Mouse (Mus musculus) frontal cortex, adult 2 months (tissue): ENCODE measurements around the gene Smyd1. TPM values are rescaled to one million over a fixed set of nuclear protein-coding genes. Genes with fewer than 3 reads are reported as not detected.

Experiments
- DNase-seq, 2 experiments: peaks; one replicate each; pipeline ENCODE4 v3.0.0; 2022; ENCODE audit warnings: low spot score in 1 of 2; ENCODE audit errors: extremely low spot score in 1 of 2
- polyA plus RNA-seq: library from polyadenylated mRNA; depleted of rRNA; stranded (reverse); fragments of >200 nt; gene quantifications from 2 replicates; pipeline ENCODE4 v1.2.3, GENCODE M21; 2012

Smyd1 gene
- polyA plus RNA-seq, 1 experiment, result 1.3 TPM

DNA sequence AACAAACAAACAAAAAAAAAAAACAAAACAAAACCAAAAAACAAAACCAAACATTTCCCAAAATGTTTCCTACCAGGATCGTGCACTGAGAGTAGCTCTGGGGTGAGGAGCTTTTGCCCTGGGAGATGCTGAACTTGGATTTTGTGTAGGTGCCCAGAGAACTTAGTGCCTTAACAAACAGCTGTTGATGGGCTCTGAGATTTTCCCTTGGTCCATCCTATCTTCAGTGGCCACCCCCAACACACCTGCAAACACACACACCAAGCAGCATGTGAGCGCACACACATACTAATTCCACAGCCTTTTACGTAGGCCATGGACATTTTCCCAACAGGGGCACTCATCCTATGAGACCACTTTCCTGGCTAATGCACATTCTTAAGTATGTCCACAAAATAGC lies 109.6 kb downstream of the Smyd1 start:
- no peak for DNase-seq

- peak in 1 of 2 experiments; percentile 6 for DNase-seq
Observed at GRCm38 (mm10) chr6:71211917-71212316, 110.1 kb downstream of the Smyd1 start.

GRCm38 (mm10) chr6:71208691-71209090 lies 113.3 kb downstream of the Smyd1 start:
- no peak for DNase-seq

DNA sequence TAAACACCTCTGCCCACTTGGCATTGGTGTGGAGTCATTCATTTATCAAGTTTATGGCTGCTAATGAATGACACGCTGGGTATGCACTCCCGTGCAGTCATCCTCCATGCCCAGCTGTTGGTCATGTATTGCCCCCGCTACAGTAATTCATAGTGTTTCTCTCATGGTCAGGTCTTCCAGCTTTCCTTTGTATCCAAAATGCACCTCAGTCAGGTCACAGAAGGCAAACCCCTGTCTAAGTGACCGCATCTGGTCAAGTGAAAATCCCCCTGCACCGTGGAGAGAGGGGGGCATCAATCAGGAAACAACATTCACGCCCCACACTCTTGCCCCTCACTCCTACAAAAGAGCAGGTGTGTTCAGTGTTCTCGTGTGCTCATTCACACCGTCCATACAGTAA lies 117.9 kb downstream of the Smyd1 start:
- no peak for DNase-seq

DNA sequence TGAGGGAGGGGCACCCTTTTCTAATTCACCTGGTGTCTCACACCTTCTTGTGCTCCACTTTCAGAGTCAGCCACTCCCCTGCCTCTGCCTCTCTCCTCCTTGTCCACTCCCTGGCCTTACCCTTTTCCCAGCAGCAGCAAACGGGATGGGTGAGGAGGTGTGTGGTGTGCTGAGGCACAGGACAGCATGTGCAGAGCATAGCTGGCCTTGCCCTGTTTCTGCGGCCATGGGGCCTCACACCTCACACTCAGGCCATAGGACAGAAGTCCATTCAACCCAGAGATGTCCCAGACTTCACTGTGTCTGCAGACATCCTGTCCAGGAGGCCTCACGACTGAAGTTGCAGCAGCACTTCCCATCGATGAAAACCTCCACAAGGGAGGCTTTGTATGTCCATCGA lies 118.4 kb downstream of the Smyd1 start:
- DNase-seq, result no peak

- no peak for DNase-seq
Observed at GRCm38 (mm10) chr6:71201925-71202324, 120.1 kb downstream of the Smyd1 start.

- no peak for DNase-seq
Observed at GRCm38 (mm10) chr6:71199612-71200011, 122.4 kb downstream of the Smyd1 start, which contains the start of gene Fabp1. Fabp1 (plus strand) TSS chr6:71199827.

GRCm38 (mm10) chr6:71197636-71198535 lies 124.1 kb downstream of the Smyd1 start:
- DNase-seq, result no peak

DNA sequence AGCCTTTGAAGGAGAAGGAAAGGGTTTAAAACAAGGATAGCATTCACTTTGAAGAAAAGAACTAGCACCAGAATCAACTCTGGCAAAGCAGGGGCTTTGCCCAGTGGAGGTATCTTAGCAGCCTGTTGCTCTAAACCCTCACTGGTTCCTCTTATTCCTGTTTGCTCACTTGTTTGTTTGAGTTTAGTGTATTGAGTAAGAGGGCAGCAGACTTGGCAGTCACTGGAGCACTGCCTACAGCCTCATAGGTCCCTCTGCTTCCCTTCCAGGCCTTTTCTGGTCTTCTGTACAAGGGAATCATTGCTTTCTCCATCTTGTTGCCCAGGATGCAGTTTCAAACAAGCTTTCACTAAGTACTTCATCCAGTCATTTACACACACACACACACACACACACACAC lies 125.9 kb downstream of the Smyd1 start:
- no peak for DNase-seq

- no peak for DNase-seq
Observed at GRCm38 (mm10) chr6:71193151-71193740, 128.8 kb downstream of the Smyd1 start.

- no peak for DNase-seq
Observed at GRCm38 (mm10) chr6:71190501-71190900, 131.5 kb downstream of the Smyd1 start.

DNA sequence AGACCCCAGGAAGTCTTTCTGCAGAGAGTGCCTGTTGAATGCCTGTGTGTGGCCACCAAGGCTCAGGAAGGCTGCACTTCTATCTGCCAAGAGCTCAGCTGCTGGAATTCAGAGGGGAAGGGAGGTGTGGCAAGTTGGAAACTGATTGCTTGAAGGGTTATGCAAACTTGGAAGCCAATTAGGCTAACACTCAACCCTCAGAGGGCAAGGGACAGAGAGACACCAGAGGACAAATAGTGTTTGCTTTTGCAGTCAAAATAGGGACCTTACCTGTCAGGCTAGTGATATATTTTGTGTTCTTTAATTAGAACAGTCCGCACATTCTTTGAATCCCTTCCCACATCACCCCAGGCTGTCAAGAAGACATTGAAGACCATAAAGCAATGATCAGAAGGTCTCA lies 132.5 kb downstream of the Smyd1 start:
- no peak for DNase-seq

GRCm38 (mm10) chr6:71184941-71185604 lies 137.0 kb downstream of the Smyd1 start:
- DNase-seq, result no peak

DNA sequence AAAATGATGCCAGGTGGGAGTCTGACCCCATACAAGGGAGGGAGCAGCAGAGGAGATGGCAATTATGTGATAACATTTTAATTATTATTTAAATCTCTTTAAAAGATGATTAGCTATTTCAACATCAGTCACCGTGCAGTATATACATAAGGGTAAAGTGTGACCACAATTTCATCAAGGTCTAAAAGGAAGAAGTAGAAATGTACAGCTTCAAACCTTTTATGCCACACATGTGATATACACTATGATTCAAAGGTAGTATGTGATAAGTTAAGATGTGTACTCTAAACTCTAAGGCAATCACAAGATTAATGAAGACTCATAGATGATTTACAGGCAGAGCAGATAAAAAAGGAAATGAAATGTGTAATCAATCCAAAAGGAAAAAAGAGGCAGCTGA lies 141.4 kb downstream of the Smyd1 start:
- DNase-seq, result no peak

- DNase-seq, result no peak
Observed at GRCm38 (mm10) chr6:71172812-71173580, 149.0 kb downstream of the Smyd1 start.

GRCm38 (mm10) chr6:71166551-71167169 lies 155.4 kb downstream of the Smyd1 start:
- DNase-seq, result peak in 1 of 2 experiments; percentile 62

DNA sequence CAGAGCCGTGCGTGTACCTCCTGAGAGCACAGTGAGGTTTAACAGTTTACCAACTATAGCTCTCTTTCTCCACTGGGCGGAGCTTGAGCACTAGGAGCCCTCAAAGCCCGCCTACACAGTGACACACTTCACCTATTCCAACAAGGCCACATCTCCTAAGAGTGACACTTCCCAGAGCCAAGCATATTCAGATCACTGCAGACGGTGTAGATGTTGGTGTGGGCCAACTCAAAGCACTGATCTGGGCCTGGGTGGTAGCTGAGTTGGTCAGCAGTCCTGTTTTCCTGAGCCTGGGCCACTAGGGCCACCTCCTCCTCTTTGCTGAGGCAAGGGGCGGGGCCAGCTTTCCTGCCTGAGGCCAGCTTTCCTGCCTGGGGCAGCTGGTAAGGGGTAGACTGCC lies 157.6 kb downstream of the Smyd1 start:
- DNase-seq, result no peak
